Mouse (Mus musculus): ENCODE data around the gene 5530401A14Rik. TPM values are rescaled to one million over a fixed set of nuclear protein-coding genes. Genes with fewer than 3 reads are reported as not detected.

The 5530401A14Rik gene
- polyA plus RNA-seq, 1 experiment from 2014 or later = not detected

DNA sequence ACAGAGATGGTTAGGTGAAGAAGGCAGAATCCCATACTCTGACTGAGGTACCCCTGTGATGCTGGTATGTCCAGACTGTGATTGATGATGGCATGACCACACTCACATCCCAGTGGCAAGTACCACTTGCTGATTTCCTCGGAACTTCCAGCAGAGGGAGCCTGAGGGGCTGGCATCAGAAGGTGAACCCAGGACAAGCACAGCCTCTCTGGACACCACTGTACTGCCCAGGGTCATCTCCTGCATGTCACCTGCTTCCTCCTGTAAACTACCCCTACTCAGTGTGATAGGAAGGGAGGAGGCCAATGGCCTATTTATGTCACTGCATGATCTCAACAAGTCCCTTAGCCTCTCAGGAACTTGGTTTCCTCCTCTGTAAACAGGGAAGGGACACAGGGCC lies 80.5 kb downstream of the 5530401A14Rik start:
- WGBS (ENCODE audit: insufficient replicate concordance) = 17% methylated on average over 1 of the region's 1 CpGs
- ATAC-seq (ENCODE audit: low read depth) = no peak
- no peak for DNase-seq

DNA sequence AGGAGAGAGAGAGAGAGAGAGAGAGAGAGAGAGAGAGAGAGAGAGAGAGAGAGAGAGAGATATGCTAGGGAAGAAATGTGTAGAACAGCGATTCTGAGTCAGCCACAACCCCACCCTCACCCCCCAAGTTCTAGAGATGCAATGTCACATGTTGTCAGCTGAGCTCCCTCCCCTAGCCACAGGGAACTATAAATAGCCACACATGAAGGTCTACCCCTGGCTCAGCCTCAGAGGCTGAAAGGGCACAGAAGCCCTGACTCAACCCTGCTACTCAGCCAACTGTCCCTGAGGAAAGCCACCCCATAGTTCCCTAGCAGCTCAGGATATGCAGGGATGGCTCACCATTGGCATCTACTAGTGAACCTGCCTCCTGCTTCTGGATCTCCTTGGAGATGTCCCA lies 81.7 kb downstream of the 5530401A14Rik start:
- WGBS (ENCODE audit: insufficient replicate concordance) = 40% methylated on average over 1 of the region's 1 CpGs

More for the DNA sequence above, 80.5 kb downstream of the 5530401A14Rik start:
- Histone ChIP-seq H3K36me3 (no peaks in the 10 kb centered on the region), H3K27ac (no peak overlapping the region), H3K27me3 (no peaks in the 10 kb centered on the region), H3K9ac (no peak overlapping the region), H3K4me2 (no peak overlapping the region), H3K9me3 (replicated peaks) (no peaks in the 10 kb centered on the region), H3K4me1 (replicated peaks) (no peaks in the 10 kb centered on the region), H3K4me3 (replicated peaks) (no peak overlapping the region)

More for the DNA sequence above, 81.7 kb downstream of the 5530401A14Rik start:
- ATAC-seq (ENCODE audit: low read depth) = no peak
- Histone ChIP-seq H3K4me3 (replicated peaks) (no peak overlapping the region), H3K9me3 (replicated peaks) (no peaks in the 10 kb centered on the region), H3K36me3 (no peaks in the 10 kb centered on the region), H3K4me2 (no peak overlapping the region), H3K4me1 (replicated peaks) (no peaks in the 10 kb centered on the region), H3K27ac (no peak overlapping the region), H3K9ac (no peak overlapping the region), H3K27me3 (no peaks in the 10 kb centered on the region)
- DNase-seq = no peak

Other genes with a start within 250 kb of the 5530401A14Rik start
- gene Asic2, start 107.8 kb downstream of the 5530401A14Rik start, polyA plus RNA-seq (2015; fragmentation: Nextera tagmentation; extraction: Ambion mirVana) = not detected in 2 replicates
- gene Ccl2, start 174.9 kb downstream of the 5530401A14Rik start, polyA plus RNA-seq (2015; fragmentation: Nextera tagmentation; extraction: Ambion mirVana) = 1.9 and 2.0 TPM in 2 replicates
- not detected in 2 replicates for gene Gm17268, start 177.9 kb downstream of the 5530401A14Rik start, polyA plus RNA-seq (2015; fragmentation: Nextera tagmentation; extraction: Ambion mirVana)
- 0.67 and 0.94 TPM in 2 replicates for gene Ccl7, start 185.0 kb downstream of the 5530401A14Rik start, polyA plus RNA-seq (2015; fragmentation: Nextera tagmentation; extraction: Ambion mirVana)
- gene Ccl11, start 197.2 kb downstream of the 5530401A14Rik start, polyA plus RNA-seq (2015; fragmentation: Nextera tagmentation; extraction: Ambion mirVana) = 0.09 and 0.14 TPM in 2 replicates
- 0.47 and 0.60 TPM in 2 replicates for gene Ccl12, start 241.2 kb downstream of the 5530401A14Rik start, polyA plus RNA-seq (2015; fragmentation: Nextera tagmentation; extraction: Ambion mirVana)